14 mouse cellular contexts compared by ENCODE assay signal in the genomic region with DNA sequence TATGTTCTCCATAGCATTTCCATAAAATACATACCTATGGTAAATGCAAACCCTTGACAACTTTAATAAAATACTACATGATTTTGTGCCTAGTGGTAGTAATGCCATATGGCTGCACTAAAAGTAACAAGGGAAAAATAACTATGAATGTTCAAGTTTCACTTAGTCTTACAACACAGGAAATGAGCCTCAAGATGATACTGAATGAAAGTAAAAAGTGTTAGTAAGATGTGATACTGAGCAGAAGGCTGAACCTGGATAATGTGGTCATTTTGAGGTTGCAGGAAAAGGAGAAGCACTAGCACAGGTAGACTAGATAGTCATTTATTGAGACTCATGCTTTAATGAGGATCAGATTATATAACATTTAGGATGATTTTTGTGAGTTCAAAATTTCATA.
"Had no signal": no experiment of that assay in that cellular context is flagged by ENCODE, and none has a peak within 500 bp of the region (broad histone marks: within the 10 kb centered on the region; RNA-seq: fewer than 3 reads in every experiment).

No protein-coding gene starts in this region.

- H3K27ac ChIP-seq: limb, embryonic 15.5 days; liver, embryonic 12.5 days; lung, embryonic 15.5 days; macrophage; midbrain, embryonic 12.5 days; neural tube, embryonic 15.5 days had no signal

- ATAC-seq: liver, embryonic 12.5 days; midbrain, embryonic 16.5 days had no signal

- H3K9me3 ChIP-seq: limb, embryonic 15.5 days; liver, embryonic 12.5 days; lung, embryonic 15.5 days; midbrain, embryonic 12.5 days; neural tube, embryonic 15.5 days had no signal

- H3K4me2 ChIP-seq: limb, embryonic 15.5 days; liver, embryonic 12.5 days; lung, embryonic 15.5 days; midbrain, embryonic 12.5 days; neural tube, embryonic 15.5 days had no signal

- DNase-seq: kidney, postnatal 25 days; layer of hippocampus, postnatal 36 days; lung, postnatal 14 days; right cerebral cortex, adult 18-20 months; right cerebral cortex, postnatal 25 days; thymus, adult 18-20 months; thymus, postnatal 14 days had no signal

- H3K4me3 ChIP-seq: limb, embryonic 15.5 days; liver, embryonic 12.5 days; lung, embryonic 15.5 days; midbrain, embryonic 12.5 days; neural tube, embryonic 15.5 days had no signal

- H3K36me3 ChIP-seq: limb, embryonic 15.5 days; liver, embryonic 12.5 days; lung, embryonic 15.5 days; midbrain, embryonic 12.5 days; neural tube, embryonic 15.5 days had no signal

- H3K9ac ChIP-seq: limb, embryonic 15.5 days; liver, embryonic 12.5 days; lung, embryonic 15.5 days; midbrain, embryonic 12.5 days; neural tube, embryonic 15.5 days had no signal

- H3K27me3 ChIP-seq: limb, embryonic 15.5 days; liver, embryonic 12.5 days; lung, embryonic 15.5 days; midbrain, embryonic 12.5 days; neural tube, embryonic 15.5 days had no signal

- H3K4me1 ChIP-seq: limb, embryonic 15.5 days; liver, embryonic 12.5 days; lung, embryonic 15.5 days; midbrain, embryonic 12.5 days; neural tube, embryonic 15.5 days had no signal
